Mouse (Mus musculus) mature B cell (primary cell): ENCODE measurements around the gene Gm9817.

ENCODE experiments used
- in situ Hi-C: fragments of 300-500 bp; cut with MboI; formaldehyde crosslinking; loops from 2 replicates; pipeline ENCODE4 v1.14.3; 2019

Gm9817 gene

GRCm38 (mm10) chr13:45089846-45090245 is 11.4 kb downstream of the Gm9817 start:
- in situ Hi-C loops = no loop called here

- in situ Hi-C loops = no loop called here
Observed at GRCm38 (mm10) chr13:45092816-45093215, 14.3 kb downstream of the Gm9817 start.

- in situ Hi-C loops = no loop called here
Observed at GRCm38 (mm10) chr13:45095028-45095427, 16.5 kb downstream of the Gm9817 start.

GRCm38 (mm10) chr13:45099582-45100229 is 21.2 kb downstream of the Gm9817 start:
- in situ Hi-C loops = no loop called here

- in situ Hi-C loops = no loop called here
Observed at GRCm38 (mm10) chr13:45106480-45106879, 28.0 kb downstream of the Gm9817 start.

GRCm38 (mm10) chr13:45108851-45109390 is 30.4 kb downstream of the Gm9817 start:
- in situ Hi-C loops = no loop called here

GRCm38 (mm10) chr13:45118375-45118774 is 39.9 kb downstream of the Gm9817 start:
- in situ Hi-C loops = no loop called here

GRCm38 (mm10) chr13:45118822-45119221 is 40.3 kb downstream of the Gm9817 start:
- in situ Hi-C loops = no loop called here
